Mouse (Mus musculus) kidney, postnatal 4 days (tissue): ENCODE measurements around the gene Pim1.
"Not testable (repeated sequence)": the region's sequence is repeated elsewhere in the genome, so short reads cannot be mapped to it uniquely, and the experiment has no call there.

Experiments
- DNase-seq, 2 experiments: peaks; one replicate each; pipeline ENCODE4 v3.0.0; 2021; ENCODE audit warnings: mixed read lengths in 2 of 2

Gene Pim1

DNA sequence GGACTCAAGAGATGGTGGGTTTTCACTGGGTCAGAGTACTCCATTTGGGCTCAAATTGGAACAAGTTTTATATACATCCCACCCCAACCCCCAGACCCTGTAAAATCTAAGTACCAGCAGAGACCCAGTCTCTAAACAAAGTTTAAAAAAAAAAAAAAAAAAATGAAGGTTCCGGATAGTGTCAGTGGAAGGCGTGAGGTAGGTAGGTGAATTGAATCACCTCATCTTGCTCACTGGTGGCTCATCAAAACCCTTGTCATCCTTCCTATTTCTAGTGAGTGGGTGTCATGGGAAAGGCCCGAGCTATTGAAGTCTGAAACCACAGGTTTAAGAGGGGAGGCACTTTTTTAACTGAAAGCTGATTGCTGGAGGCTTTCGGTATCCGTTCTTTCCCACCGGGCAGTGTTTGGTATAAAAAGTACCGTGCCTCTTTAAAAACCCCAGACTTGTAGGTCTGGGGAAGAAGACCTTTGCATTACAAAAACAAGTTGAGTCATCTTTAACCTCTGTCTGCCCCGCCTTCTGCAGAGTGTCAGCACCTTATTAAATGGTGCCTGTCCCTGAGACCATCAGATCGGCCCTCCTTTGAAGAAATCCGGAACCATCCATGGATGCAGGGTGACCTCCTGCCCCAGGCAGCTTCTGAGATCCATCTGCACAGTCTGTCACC lies 3.6 kb downstream of the Pim1 start:
- DNase-seq, result no peak

- no peak for DNase-seq
Observed at GRCm38 (mm10) chr17:29494732-29495076, 4.2 kb downstream of the Pim1 start.

GRCm38 (mm10) chr17:29496211-29497070 lies 5.9 kb downstream of the Pim1 start:
- DNase-seq, result no peak

DNA sequence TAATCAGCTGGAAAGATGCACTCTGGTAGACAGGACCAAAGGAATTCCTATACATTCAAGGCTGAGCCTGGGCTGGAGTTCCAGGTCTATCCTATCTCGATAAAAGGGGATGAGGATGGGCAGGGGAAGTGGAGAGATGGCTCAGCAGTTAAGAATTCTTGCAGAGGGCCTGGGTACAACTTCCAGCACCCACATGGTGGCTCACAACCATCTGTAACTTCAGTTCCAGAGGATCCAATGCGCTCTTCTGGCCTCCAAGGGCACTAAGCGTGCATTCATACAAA lies 6.5 kb downstream of the Pim1 start:
- DNase-seq, result no peak

DNA sequence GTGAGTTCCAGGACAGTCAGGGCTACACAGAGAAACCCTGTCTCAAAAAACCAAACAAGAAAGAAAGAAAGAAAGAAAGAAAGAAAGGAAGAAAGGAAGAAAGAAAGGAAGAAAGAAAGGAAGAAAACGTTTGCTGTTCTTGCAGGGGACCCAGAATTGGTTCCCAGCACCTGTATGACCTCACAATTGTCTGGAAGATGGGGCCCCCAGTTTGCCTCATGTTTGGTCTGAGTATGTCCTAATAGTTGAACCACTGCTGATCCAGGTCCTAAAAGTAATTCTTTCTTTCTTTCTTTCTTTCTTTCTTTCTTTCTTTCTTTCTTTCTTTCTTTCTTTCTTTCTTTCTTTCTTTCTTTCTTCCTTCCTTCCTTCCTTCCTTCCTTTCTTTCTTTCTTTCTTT lies 6.9 kb downstream of the Pim1 start:
- not testable (repeated sequence) for DNase-seq

DNA sequence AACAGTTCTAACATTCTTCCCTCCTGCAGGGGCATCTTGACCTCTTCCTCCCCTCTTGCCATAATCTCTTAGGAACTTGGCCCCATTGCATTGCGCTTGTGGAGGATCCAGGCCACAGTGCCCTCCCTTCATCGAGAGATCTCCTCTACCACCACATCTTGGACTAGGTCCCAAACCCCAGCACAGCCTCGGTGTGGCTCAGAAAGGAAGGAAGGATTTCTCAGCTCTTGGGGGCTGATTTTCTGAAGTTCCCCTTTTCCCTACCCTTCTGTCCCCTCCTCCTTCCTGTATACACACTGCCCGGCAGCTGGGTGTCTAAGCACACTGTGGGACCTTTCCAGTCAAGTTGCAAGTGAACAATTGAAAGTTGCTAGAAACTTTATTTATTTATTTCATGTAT lies 7.5 kb downstream of the Pim1 start:
- peak in 1 of 2 experiments; percentile 10 for DNase-seq

- not testable (repeated sequence) for DNase-seq
Observed at GRCm38 (mm10) chr17:29498952-29499351, 8.4 kb downstream of the Pim1 start.

DNA sequence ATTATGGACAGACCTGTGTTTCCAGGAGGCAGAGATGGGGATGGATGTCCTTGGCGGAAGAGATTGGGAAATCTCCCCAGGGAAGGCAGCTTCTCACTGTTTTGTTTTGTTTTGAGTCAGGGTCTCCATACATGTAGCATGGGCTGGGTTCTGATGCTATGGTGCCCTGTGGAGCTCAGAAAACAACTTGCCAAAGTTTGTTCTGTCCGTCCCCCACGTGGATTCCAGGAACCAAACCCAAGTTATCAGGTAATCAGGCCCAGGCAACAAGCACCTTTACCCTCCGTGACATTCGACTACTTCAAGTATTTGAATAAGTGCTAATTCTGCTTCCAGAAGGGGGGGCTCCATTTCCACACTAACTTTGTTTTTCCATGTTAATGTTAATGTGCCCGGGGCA lies 9.0 kb downstream of the Pim1 start:
- no peak for DNase-seq

GRCm38 (mm10) chr17:29500243-29500740 lies 9.7 kb downstream of the Pim1 start:
- no peak for DNase-seq

DNA sequence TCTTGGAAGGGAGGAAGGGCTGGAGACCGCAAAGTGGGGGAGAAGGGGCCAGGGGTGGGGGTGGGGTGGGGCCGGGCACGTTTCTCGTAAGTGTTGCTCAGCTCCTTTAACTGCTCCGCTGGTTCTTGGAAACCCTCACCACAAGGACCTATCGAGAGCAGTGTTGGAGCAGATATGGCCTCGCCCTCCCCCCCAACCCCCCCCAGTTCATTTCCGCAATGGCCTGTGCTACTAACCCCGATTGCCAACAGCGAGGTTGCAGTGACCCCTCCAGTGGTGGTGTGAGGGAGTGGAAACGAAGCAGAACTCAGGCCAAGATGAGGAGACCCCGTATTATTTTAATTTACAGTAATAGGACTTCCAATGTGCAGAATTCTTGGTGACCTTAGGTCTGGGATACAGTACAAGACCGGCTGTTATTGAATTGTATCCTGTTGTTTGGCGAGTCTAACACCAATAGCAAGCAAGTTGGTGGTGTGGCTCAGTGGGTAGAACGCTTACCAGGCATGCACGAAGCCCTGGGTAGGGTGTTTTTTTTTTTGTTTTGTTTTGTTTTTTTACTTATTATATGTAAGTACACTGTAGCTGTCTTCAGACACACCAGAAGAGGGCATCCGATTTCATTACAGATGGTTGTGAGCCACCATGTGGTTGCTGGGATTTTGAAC lies 10.4 kb downstream of the Pim1 start:
- no peak for DNase-seq

GRCm38 (mm10) chr17:29502005-29502668 lies 11.6 kb downstream of the Pim1 start:
- DNase-seq, result no peak

- peak in 1 of 2 experiments; percentile 37 for DNase-seq
Observed at GRCm38 (mm10) chr17:29502669-29503665, 12.4 kb downstream of the Pim1 start.

GRCm38 (mm10) chr17:29503700-29504099 lies 13.1 kb downstream of the Pim1 start:
- DNase-seq, result peak in 1 of 2 experiments; percentile 26

DNA sequence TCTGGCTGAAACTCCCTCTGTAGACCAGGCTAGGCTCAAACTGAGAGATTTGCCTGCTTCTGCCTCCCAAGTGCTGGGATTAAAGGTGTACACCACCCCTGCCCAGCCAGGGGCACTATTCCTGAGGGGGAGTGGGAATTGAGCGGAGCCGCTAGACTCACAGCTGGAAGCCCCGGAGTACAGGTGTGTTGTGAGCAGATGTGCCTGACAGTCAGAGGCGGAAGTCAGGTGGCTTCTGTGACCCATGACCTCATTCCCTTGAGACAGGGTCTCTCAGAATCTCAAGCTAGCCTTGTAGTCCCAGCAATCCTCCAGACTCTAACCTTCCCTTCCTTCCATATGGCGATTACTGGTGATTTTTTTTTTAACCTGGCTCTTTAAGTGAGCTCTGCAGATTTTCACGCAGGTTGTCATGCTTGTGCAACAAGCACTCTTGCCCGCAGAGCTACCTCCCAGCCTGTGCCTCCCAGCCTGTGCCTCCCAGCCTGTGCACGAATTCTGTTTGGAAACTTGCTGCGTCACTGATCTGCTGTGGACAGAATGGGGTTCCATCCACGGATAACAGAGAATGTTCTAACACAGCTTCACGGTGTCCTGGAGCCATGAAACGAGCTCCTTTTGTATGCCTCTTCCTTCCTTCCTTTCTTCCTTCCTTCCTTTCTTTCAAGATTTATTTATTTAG lies 18.5 kb downstream of the Pim1 start:
- no peak for DNase-seq

DNA sequence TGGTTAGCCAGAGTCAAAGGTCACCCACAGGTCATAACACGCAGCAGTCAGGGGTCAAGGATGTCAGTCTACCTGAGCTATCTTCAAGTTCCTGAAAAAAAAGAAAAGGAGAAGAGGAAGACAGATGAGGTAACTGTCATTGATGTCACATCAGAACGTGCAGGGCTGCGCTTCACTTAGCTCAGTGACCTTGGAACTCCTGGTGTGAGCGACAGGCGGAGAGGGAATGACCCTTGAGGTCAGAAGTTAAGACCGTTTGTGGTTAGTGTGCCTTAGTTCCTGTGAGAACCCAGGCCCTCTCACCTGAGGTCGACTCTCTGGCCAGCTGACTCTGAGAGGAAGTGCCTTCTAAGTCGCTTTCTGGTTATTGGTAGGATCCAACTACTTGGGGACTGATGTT lies 20.1 kb downstream of the Pim1 start:
- no peak for DNase-seq

GRCm38 (mm10) chr17:29513044-29513730 lies 22.6 kb downstream of the Pim1 start:
- peak; percentile 80 to 85 for DNase-seq

GRCm38 (mm10) chr17:29514435-29514834 lies 23.9 kb downstream of the Pim1 start:
- DNase-seq, result peak; percentile 83 to 87

DNA sequence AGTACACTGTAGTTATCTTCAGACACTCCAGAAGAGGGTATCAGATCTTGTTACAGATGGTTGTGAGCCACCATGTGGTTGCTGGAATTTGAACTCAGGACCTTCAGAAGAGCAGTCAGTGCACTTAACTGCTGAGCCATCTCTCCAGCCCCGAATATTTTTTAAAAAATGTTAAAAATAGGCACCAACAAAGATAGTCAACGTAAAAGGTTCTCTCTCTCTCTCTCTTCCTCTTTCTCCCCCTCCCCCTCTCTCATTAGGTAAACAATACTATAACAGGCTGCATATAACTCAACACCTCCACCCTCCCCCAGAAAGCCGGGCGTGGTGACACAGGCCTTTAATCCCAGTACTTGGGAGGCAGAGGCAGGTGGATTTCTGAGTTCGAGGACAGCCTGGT lies 28.1 kb downstream of the Pim1 start:
- DNase-seq, result not testable (repeated sequence)

DNA sequence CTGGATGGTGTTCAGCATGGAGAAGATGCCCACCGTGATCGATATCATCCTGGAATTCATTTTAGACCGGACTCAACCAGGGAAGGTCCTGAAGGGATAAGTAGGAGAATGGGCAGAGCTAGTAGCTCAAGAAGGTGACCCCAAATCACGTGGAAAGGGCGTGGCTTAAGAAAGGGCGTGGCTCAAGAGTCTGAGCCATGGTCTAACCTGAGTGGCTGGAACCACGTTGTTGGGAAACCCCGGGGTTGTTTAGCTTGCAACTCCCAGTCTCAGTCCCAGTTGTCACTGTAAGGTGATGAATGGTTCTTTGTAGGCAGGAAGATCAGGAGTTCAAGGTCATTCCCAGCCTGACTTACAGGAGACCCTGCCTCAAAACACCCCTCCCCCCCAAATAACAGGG lies 29.2 kb downstream of the Pim1 start:
- no peak for DNase-seq

GRCm38 (mm10) chr17:29525613-29526012 lies 35.1 kb downstream of the Pim1 start:
- no peak for DNase-seq
